Mouse (Mus musculus) small intestine, adult 2 months (tissue): Measurements from ENCODE around the gene Fbxo9. TPM values are rescaled to one million over a fixed set of nuclear protein-coding genes. Genes with fewer than 3 reads are reported as not detected.

Experiments used
- H3K27ac ChIP-seq: fragments of 200-500 bp; 2 replicates; pipeline ENCODE4 v1.5.1; 2012; ENCODE audit warnings: low read depth, low read length, control low read depth, inconsistent platforms; ENCODE audit not compliant: insufficient read depth
- H3K27me3 ChIP-seq: fragments of 200-500 bp; 2 replicates; pipeline ENCODE4 v1.6.1; 2012; ENCODE audit warnings: mild to moderate bottlenecking, moderate library complexity, low read length, inconsistent platforms; ENCODE audit not compliant: control insufficient read depth, insufficient read depth
- H3K36me3 ChIP-seq: fragments of 200-500 bp; 2 replicates; pipeline ENCODE4 v1.6.1; 2012; ENCODE audit warnings: mild to moderate bottlenecking, low read length, control low read depth, inconsistent platforms; ENCODE audit not compliant: control insufficient read depth, insufficient read depth
- H3K4me1 ChIP-seq: fragments of 200-500 bp; 2 replicates; pipeline ENCODE4 v1.6.1; 2012; ENCODE audit warnings: low read length, inconsistent platforms, mixed read lengths; ENCODE audit not compliant: control insufficient read depth, insufficient read depth, insufficient read length
- H3K4me3 ChIP-seq: fragments of 200-500 bp; 2 replicates; pipeline ENCODE4 v1.5.1; 2012; ENCODE audit warnings: low read depth, mild to moderate bottlenecking, control low read depth, inconsistent platforms, low read length, moderate library complexity
- CTCF ChIP-seq: fragments of 200-500 bp; IDR thresholded peaks from 2 replicates; pipeline ENCODE4 v1.5.1; 2012; ENCODE audit warnings: low read depth, mild to moderate bottlenecking, control low read depth, inconsistent platforms, low read length, moderate library complexity, mixed read lengths; ENCODE audit not compliant: insufficient replicate concordance, insufficient read length; ENCODE audit errors: extremely low read depth
- POLR2A ChIP-seq: fragments of 200-500 bp; IDR thresholded peaks from 2 replicates; pipeline ENCODE4 v1.6.1; 2012; ENCODE audit warnings: low read depth, mild to moderate bottlenecking, control low read depth, inconsistent platforms, low read length, moderate library complexity
- WGBS: fragments of 180-500 bp; shearing (Covaris S2); methylation state at CpG from one replicate; pipeline ENCODE4 v1.1.7; 2018; 5-methylcytosine and 5-hydroxymethylcytosine counted together
- polyA plus RNA-seq: library from polyadenylated mRNA; depleted of rRNA; stranded (reverse); fragments of >200 nt; gene quantifications from 2 replicates; pipeline ENCODE4 v1.2.3, GENCODE M21; 2012

Gene Fbxo9
- polyA plus RNA-seq, 1 experiment: 74.3 TPM

DNA sequence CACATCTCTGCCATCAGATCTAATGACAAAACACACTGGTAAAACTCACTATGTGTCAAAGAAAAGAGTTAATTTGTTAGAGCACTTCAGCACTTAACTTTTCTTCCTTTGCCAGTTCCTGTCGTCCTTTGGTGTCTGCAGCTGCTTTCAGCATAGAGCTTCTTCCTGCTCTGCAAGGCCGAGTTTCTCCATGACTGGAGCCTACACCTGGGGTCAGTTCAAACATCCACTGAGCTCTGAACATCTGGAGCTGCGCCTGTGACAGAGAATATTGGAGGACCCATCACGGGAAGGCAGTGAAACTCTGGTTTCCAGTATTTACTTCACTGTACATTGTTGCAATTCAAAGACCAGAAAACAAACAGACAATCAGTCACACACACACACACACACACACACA, 7.4 kb downstream of the Fbxo9 start:
- WGBS: 53% methylated on average over 4 of the region's 4 CpGs
- Histone ChIP-seq H3K27ac (no peak overlapping the region), H3K4me3 (no peak overlapping the region), H3K27me3 (no peaks in the 10 kb centered on the region), H3K36me3 (peaks cover 47% of the 10 kb centered on the region), H3K4me1 (peaks cover 6% of the 10 kb centered on the region; the same call in 1 of the 2 replicates)
- TF ChIP-seq POLR2A: no peak
- no peak for TF ChIP-seq CTCF

DNA sequence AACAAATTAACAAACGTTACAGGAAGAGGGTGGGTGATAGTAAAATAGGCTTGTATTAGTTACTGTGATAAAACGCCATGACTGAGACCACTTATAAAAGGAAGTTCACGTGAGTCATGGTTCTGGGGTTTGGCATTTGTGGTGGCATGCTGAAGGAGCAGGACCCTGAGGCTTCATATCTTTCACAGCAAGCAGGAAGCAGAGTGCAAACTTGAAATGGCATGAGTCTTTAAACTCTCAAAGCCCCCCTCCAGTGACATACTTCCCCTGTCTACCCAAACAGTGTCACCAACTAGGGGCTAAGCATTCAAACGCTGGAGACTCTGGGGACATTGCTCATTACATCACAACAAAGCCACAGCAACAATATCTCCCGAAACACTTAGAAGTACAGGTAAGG, 7.9 kb downstream of the Fbxo9 start:
- peaks cover 5% of the 10 kb centered on the region; the same call in 1 of the 2 replicates for H3K4me1 ChIP-seq
- WGBS: 76% methylated on average over 5 of the region's 5 CpGs
- H3K27me3 ChIP-seq: no peaks in the 10 kb centered on the region
- no peak overlapping the region for H3K27ac ChIP-seq
- TF ChIP-seq POLR2A (no peak), CTCF (no peak)
- peaks cover 49% of the 10 kb centered on the region for H3K36me3 ChIP-seq
- H3K4me3 ChIP-seq: no peak overlapping the region

DNA sequence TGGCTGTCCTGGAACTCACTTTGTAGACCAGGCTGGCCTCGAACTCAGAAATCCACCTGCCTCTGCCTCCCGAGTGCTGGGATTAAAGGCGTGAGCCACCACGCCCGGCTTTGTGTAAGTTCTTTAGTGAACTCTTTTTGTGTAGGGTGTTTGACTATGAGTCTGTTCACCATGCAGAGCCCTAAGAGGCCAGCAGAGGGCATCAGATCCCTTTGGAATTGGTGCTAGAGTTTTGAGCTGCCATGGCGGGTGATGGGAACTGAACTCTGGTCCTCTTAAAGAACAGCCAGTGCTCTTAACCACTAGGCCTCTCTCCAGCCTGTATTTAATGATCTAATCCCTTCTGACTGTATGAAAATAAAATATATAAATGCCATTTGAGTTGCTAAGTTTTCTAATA, 12.5 kb downstream of the Fbxo9 start:
- Histone ChIP-seq H3K27ac (no peak overlapping the region), H3K27me3 (no peaks in the 10 kb centered on the region), H3K36me3 (peaks cover 63% of the 10 kb centered on the region), H3K4me1 (peaks cover 2% of the 10 kb centered on the region; the same call in 1 of the 2 replicates), H3K4me3 (no peak overlapping the region)
- WGBS: 91% methylated on average over 6 of the region's 6 CpGs
- TF ChIP-seq CTCF (peak; percentile 51; the same call in 1 of the 2 replicates), POLR2A (no peak)

DNA sequence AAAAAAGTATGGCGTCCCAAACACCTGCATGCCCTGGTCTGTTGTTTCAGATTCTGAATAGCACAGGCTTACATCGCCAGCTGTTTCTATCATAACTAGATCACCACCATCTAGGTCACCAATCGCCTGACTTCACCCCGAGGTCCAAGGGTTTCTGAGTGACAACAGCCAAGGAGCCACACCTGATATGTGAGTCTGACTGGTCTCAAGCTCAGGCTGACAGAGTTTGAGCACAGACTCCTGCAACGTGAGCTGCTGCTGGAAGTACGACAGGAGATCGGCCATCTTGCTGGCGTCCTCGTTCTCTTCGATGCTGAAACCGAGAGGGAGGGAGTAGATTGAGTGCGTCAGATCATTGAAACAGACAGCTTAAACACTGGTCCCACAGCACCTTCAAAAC, 13.2 kb downstream of the Fbxo9 start:
- Histone ChIP-seq H3K27me3 (no peaks in the 10 kb centered on the region), H3K4me3 (no peak overlapping the region), H3K27ac (no peak overlapping the region), H3K36me3 (peaks cover 59% of the 10 kb centered on the region), H3K4me1 (peaks cover 2% of the 10 kb centered on the region; the same call in 1 of the 2 replicates)
- TF ChIP-seq POLR2A (no peak), CTCF (no peak)
- WGBS: 87% methylated on average over 12 of the region's 12 CpGs

DNA sequence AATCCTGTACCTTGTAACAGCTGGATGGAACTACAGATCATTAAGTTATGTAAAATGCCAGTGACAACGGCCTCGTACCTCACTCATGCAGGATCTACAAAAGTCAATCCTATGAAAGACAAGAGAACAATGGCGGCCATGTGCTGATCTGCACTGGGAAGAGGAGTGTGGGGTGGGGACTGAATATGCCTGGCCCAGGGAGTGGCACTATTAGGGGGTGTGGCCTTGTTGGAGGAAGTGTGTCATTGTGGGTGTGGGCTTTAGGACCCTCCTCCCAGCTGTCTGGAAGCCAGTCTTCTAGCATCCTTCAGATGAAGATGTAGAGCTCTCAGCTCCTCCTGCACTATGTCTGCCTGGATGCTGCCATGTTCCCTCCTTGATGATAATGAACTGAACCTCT, 18.3 kb downstream of the Fbxo9 start:
- H3K4me3 ChIP-seq: no peak overlapping the region
- H3K4me1 ChIP-seq: peaks cover 2% of the 10 kb centered on the region; the same call in 1 of the 2 replicates
- no peak for TF ChIP-seq POLR2A
- TF ChIP-seq CTCF: no peak
- H3K27ac ChIP-seq: no peak overlapping the region
- peaks cover 48% of the 10 kb centered on the region for H3K36me3 ChIP-seq
- WGBS: 93% methylated on average over 3 of the region's 3 CpGs
- H3K27me3 ChIP-seq: no peaks in the 10 kb centered on the region

DNA sequence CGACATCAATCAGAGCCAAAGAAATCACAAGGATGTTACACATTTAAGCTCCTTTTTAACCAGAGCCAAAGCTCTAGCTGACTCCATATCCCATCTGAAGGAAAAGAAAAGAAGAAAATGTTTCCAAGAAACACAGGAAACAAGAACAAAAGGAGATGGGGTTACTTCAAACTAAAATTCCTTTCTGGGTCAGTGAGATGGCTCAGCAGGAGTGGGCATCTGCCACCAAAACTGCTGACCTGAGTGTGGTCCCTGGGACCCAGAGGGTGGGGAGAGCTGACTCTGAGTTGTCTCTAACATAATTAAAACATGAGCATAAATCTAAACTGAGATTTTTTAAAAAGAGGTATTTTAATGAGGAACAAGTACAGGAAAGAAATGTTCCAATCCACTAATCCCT, 19.0 kb downstream of the Fbxo9 start:
- 95% methylated on average over 1 of the region's 1 CpGs for WGBS
- Histone ChIP-seq H3K4me3 (no peak overlapping the region), H3K27ac (no peak overlapping the region), H3K27me3 (no peaks in the 10 kb centered on the region), H3K4me1 (no peaks in the 10 kb centered on the region), H3K36me3 (peaks cover 47% of the 10 kb centered on the region)
- TF ChIP-seq CTCF (no peak), POLR2A (no peak)

DNA sequence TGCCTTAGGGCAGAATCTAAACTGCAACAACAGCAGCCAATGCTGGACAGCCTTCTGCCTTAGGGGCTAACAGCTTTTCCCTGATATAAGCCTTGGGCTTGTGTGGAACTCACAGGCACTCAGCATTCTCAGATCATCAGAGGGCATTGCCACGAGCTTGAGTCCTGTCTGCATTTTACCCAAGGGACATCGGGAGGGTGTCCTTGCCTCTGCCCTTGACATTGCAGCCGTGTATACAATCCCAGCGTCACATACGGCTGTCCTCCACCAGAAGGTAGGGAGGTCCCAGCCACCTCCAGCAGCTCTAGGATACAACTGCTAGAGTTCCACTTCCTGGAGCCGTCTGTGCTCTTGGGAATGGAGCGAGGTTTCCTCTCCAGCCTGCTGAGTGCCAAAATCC, 19.9 kb downstream of the Fbxo9 start:
- Histone ChIP-seq H3K4me1 (no peaks in the 10 kb centered on the region), H3K27ac (no peak overlapping the region), H3K27me3 (no peaks in the 10 kb centered on the region), H3K36me3 (peaks cover 54% of the 10 kb centered on the region), H3K4me3 (no peak overlapping the region)
- WGBS: 84% methylated on average over 7 of the region's 7 CpGs
- TF ChIP-seq CTCF: no peak
- TF ChIP-seq POLR2A: no peak
